Mouse (Mus musculus): ENCODE results near the gene Nppc. TPM values are rescaled to one million over a fixed set of nuclear protein-coding genes. Genes with fewer than 3 reads are reported as not detected.

Gene Nppc
- polyA plus RNA-seq (2011; ENCODE audit: insufficient read depth, insufficient read length, low read depth, missing spikeins), result not detected in 2 replicates

DNA sequence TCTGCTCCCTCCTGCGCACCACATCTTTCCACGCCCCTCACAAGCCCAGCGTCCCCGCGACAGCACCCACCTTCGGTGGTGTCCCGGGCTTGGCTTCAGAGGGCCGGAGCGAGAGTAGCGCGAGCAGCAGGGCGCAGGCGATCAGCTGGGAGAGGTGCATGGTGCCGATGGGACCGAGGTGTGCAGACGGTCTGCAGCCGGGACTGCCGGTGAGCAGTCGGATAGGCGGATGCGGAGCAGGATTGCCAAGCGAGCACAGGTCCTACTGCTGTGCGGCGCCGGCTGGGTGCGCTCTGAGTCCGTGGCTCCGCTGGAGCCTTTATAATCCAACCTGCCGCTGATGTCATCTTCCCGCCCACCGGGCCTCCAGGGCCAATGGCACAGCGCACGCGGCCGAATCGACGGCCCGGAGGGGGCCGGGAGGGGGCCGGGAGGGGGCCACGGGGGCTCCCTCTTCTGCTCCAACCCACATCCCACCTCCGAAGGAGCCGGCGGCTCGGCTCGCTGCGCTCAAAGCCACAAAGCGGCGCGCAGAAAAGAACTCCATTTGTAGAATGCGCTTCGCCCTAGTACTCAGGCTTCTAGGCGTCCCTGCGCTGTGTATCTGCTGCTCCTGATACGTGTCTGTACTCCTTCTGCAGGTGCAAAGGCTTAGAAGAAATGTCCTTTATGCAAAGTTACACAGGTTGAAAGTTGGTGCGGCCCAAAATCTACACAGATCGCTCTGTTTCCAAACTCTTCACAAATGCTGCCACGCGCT lies at the start of gene Nppc:
Nppc (minus strand) TSS at position 293 of the 760 bp plus-strand sequence.
- Histone ChIP-seq H3K27ac (ENCODE audit: insufficient read depth, low read length) (no peak within 1 kb of the TSS), H3K9me3 (replicated peaks; ENCODE audit: control insufficient read depth, insufficient read depth, low read length, poor library complexity, severe bottlenecking) (no peaks in the 10 kb centered on the region), H3K27me3 (ENCODE audit: control insufficient read depth, insufficient read depth, low read length, poor library complexity, severe bottlenecking) (peaks cover 3% of the 10 kb centered on the region; the same call in 1 of the 2 replicates), H3K4me3 (ENCODE audit: low read depth, low read length) (peak within 1 kb of the TSS; percentile 68), H3K4me1 (ENCODE audit: control insufficient read depth, insufficient read depth, low read length) (no peaks in the 10 kb centered on the region), H3K36me3 (ENCODE audit: control insufficient read depth, insufficient read depth, low read length, poor library complexity, severe bottlenecking) (no peaks in the 10 kb centered on the region), H3K9ac (ENCODE audit: low read depth, poor library complexity, severe bottlenecking) (peak within 1 kb of the TSS; percentile 17)
- TF ChIP-seq EP300 (IDR thresholded peaks at IDR 0.05; ENCODE audit: insufficient read depth, low read depth, low read length), result no peak
- TF ChIP-seq CTCF (IDR thresholded peaks at IDR 0.05; ENCODE audit: low read depth, low read length), result peak; percentile 40

DNA sequence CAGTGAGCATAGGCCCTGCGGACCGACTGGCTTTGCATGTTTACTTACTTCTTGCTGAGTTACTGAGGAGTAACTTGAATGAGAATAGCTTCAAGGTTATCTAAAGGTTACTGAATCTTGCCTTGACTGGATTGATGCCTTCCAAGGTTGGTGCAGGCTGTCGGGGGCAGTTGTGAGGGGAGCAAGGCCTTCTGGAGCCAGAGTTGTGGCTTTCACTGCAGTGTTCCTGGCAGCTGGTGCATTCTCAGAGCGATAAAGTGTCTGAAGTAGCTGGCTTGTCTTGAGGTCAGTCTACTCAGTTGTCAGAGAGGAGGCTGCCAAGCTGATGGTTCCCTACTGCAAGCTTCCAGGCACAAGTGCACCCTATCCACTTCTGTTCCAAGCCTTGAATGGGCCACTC lies 49.0 kb upstream of the Nppc start:
- Histone ChIP-seq H3K9ac (ENCODE audit: low read depth, poor library complexity, severe bottlenecking) (no peak overlapping the region), H3K9me3 (replicated peaks; ENCODE audit: control insufficient read depth, insufficient read depth, low read length, poor library complexity, severe bottlenecking) (no peaks in the 10 kb centered on the region), H3K4me1 (ENCODE audit: control insufficient read depth, insufficient read depth, low read length) (no peaks in the 10 kb centered on the region), H3K36me3 (ENCODE audit: control insufficient read depth, insufficient read depth, low read length, poor library complexity, severe bottlenecking) (no peaks in the 10 kb centered on the region), H3K27me3 (ENCODE audit: control insufficient read depth, insufficient read depth, low read length, poor library complexity, severe bottlenecking) (no peaks in the 10 kb centered on the region), H3K27ac (ENCODE audit: insufficient read depth, low read length) (no peak overlapping the region), H3K4me3 (ENCODE audit: low read depth, low read length) (no peak overlapping the region)
- TF ChIP-seq CTCF (IDR thresholded peaks at IDR 0.05; ENCODE audit: low read depth, low read length) (no peak), POLR2A (IDR thresholded peaks at IDR 0.05; ENCODE audit: insufficient read depth, low read length) (no peak), EP300 (IDR thresholded peaks at IDR 0.05; ENCODE audit: insufficient read depth, low read depth, low read length) (0 out of 2 replicates have a peak, but pooled peaks have one; percentile 54)

DNA sequence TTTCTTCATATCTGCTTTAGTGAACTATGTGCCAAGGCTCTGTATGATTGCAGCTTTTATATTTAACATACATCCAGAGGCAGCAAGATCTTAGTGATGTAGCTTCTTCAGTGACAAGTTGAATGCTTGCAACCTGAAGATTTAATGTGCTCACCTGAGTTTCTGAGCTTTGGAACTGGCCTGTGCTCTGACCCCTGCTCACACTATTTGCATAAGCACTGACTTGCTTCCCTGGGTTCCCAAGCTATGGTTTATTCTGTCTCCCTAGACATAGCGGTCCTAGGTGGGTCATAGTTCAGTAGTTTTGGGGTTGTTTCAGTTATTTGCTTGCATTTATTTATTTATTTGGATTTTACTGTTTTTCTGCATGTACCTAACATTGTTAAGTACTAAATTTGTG lies 47.8 kb upstream of the Nppc start:
- TF ChIP-seq EP300 (IDR thresholded peaks at IDR 0.05; ENCODE audit: insufficient read depth, low read depth, low read length), result no peak
- TF ChIP-seq CTCF (IDR thresholded peaks at IDR 0.05; ENCODE audit: low read depth, low read length), result no peak
- TF ChIP-seq POLR2A (IDR thresholded peaks at IDR 0.05; ENCODE audit: insufficient read depth, low read length), result no peak

DNA sequence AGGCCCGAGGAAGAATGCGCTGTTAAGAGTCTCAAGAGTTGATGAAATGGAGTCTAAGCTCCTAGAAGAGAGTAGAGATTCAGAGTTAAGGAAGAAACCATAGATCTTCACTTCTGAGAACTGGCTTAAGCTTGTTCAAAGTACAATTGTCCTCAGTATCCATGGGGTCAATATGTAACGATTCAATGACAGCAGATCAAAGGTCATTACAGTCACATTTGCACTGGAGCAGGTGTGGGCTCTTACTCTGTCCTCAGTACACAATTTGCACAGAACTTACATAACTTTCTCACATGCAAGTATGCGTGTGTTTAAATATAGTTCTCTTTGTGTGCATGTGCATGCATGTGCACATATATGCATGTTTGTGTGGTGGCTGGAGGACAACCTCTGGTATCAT lies 42.7 kb upstream of the Nppc start:
- TF ChIP-seq EP300 (IDR thresholded peaks at IDR 0.05; ENCODE audit: insufficient read depth, low read depth, low read length) (no peak), POLR2A (IDR thresholded peaks at IDR 0.05; ENCODE audit: insufficient read depth, low read length) (no peak), CTCF (IDR thresholded peaks at IDR 0.05; ENCODE audit: low read depth, low read length) (no peak)
- Histone ChIP-seq H3K9ac (ENCODE audit: low read depth, poor library complexity, severe bottlenecking) (no peak overlapping the region), H3K36me3 (ENCODE audit: control insufficient read depth, insufficient read depth, low read length, poor library complexity, severe bottlenecking) (no peaks in the 10 kb centered on the region), H3K4me3 (ENCODE audit: low read depth, low read length) (no peak overlapping the region), H3K4me1 (ENCODE audit: control insufficient read depth, insufficient read depth, low read length) (no peaks in the 10 kb centered on the region), H3K27ac (ENCODE audit: insufficient read depth, low read length) (no peak overlapping the region), H3K9me3 (replicated peaks; ENCODE audit: control insufficient read depth, insufficient read depth, low read length, poor library complexity, severe bottlenecking) (no peaks in the 10 kb centered on the region), H3K27me3 (ENCODE audit: control insufficient read depth, insufficient read depth, low read length, poor library complexity, severe bottlenecking) (no peaks in the 10 kb centered on the region)

More for the DNA sequence above, 47.8 kb upstream of the Nppc start:
- H3K9me3 ChIP-seq (replicated peaks; ENCODE audit: control insufficient read depth, insufficient read depth, low read length, poor library complexity, severe bottlenecking), result no peaks in the 10 kb centered on the region
- H3K9ac ChIP-seq (ENCODE audit: low read depth, poor library complexity, severe bottlenecking), result no peak overlapping the region
- H3K27me3 ChIP-seq (ENCODE audit: control insufficient read depth, insufficient read depth, low read length, poor library complexity, severe bottlenecking), result no peaks in the 10 kb centered on the region
- H3K4me1 ChIP-seq (ENCODE audit: control insufficient read depth, insufficient read depth, low read length), result no peaks in the 10 kb centered on the region
- no peaks in the 10 kb centered on the region for H3K36me3 ChIP-seq (ENCODE audit: control insufficient read depth, insufficient read depth, low read length, poor library complexity, severe bottlenecking)
- H3K4me3 ChIP-seq (ENCODE audit: low read depth, low read length), result no peak overlapping the region
- no peak overlapping the region for H3K27ac ChIP-seq (ENCODE audit: insufficient read depth, low read length)

DNA sequence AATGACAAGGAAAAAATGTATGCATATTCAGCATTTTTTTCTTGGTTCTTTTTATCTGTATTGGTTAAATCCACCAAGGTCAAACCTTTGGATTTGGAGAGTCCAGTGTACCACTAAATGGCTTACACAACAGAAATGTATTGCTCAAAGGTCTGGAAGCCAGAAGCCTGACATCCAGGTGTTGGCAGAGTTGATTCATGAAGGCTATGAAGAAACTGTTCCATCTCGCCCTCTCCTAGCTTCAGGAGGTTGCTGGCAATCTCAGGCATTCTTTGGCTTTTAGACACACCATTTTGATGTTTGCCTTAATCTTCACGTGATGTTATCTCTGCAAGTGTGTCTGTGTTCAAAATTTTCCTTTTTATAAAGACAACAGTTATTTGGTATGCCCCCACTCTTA lies 41.7 kb upstream of the Nppc start:
- no peaks in the 10 kb centered on the region for H3K9me3 ChIP-seq (replicated peaks; ENCODE audit: control insufficient read depth, insufficient read depth, low read length, poor library complexity, severe bottlenecking)
- H3K27ac ChIP-seq (ENCODE audit: insufficient read depth, low read length), result no peak overlapping the region
- no peaks in the 10 kb centered on the region for H3K4me1 ChIP-seq (ENCODE audit: control insufficient read depth, insufficient read depth, low read length)
- no peak overlapping the region for H3K9ac ChIP-seq (ENCODE audit: low read depth, poor library complexity, severe bottlenecking)
- TF ChIP-seq CTCF (IDR thresholded peaks at IDR 0.05; ENCODE audit: low read depth, low read length) (no peak), POLR2A (IDR thresholded peaks at IDR 0.05; ENCODE audit: insufficient read depth, low read length) (no peak), EP300 (IDR thresholded peaks at IDR 0.05; ENCODE audit: insufficient read depth, low read depth, low read length) (no peak)
- no peaks in the 10 kb centered on the region for H3K27me3 ChIP-seq (ENCODE audit: control insufficient read depth, insufficient read depth, low read length, poor library complexity, severe bottlenecking)
- H3K4me3 ChIP-seq (ENCODE audit: low read depth, low read length), result no peak overlapping the region
- H3K36me3 ChIP-seq (ENCODE audit: control insufficient read depth, insufficient read depth, low read length, poor library complexity, severe bottlenecking), result no peaks in the 10 kb centered on the region

DNA sequence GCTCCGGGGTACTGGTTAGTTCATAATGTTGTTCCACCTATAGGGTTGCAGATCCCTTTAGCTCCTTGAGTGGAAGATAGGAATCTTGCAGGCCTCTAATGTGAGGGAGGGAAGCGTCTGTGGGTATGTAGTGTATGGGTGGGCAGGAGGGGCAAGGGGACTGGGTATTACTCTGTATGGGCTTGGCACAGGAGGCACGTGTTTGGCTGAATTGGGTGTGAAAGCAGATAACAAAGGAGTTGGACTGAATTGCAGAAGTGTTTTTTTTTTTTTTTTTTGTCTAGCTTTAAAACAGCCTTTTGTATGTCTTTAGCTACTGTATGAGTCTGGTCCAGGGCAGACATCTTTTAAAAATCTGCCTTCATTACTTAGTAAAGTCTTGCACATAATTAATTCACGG lies 39.2 kb upstream of the Nppc start:
- Histone ChIP-seq H3K4me1 (ENCODE audit: control insufficient read depth, insufficient read depth, low read length) (no peaks in the 10 kb centered on the region), H3K27me3 (ENCODE audit: control insufficient read depth, insufficient read depth, low read length, poor library complexity, severe bottlenecking) (no peaks in the 10 kb centered on the region), H3K9ac (ENCODE audit: low read depth, poor library complexity, severe bottlenecking) (no peak overlapping the region), H3K27ac (ENCODE audit: insufficient read depth, low read length) (no peak overlapping the region), H3K36me3 (ENCODE audit: control insufficient read depth, insufficient read depth, low read length, poor library complexity, severe bottlenecking) (no peaks in the 10 kb centered on the region), H3K4me3 (ENCODE audit: low read depth, low read length) (no peak overlapping the region), H3K9me3 (replicated peaks; ENCODE audit: control insufficient read depth, insufficient read depth, low read length, poor library complexity, severe bottlenecking) (no peaks in the 10 kb centered on the region)
- TF ChIP-seq EP300 (IDR thresholded peaks at IDR 0.05; ENCODE audit: insufficient read depth, low read depth, low read length), result no peak
